Mouse (Mus musculus): Measurements from ENCODE around the gene Cbfb. TPM values are rescaled to one million over a fixed set of nuclear protein-coding genes. Genes with fewer than 3 reads are reported as not detected.
"Not testable (repeated sequence)": the region's sequence is repeated elsewhere in the genome, so short reads cannot be mapped to it uniquely, and the experiment has no call there.

The Cbfb gene
- polyA plus RNA-seq, 1 experiment from 2014 or later: 75.4 TPM

DNA sequence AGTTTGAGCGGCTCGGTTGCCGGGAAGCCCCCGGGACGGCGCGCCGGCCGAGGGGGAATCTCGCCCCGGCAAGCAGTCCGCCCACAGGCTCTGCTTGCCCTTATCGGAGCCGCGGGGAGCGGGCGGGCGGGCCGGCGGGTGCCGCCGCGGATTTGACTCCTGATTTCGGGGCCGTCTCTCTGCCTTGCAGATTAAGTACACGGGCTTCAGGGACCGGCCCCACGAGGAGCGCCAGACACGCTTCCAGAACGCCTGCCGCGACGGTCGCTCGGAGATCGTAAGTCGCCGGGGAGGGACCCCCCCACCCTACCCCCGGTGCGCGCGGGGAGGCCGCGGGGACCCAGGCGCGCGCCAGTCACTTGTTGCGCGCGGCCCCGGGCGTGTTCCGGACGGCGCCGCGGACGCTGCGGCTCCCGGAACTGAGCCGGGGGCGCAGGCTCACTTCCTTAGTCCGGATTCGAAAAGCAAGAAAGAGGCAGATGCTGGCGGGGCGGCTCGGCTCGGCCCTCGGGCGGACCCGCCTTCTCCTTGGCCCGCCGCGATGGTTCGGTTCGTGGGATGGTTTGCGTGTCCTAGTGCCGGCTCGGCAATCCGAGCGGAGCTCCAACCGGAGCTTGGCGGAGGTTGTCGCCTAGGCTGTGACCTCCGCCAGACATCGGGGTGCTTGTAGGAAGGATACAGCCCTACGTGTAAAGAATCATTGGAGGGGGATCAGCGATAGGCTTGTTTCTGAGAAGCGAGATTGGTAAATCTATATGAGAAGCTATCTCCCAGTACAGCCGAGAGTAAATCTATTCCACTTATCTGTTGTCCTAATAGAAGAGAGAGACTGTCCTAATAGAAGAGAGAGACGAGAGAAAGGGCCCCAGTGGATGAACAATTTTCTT, 885 bp downstream of the Cbfb start:
- Histone ChIP-seq H3K4me3 (ENCODE audit: low read depth, low read length) (peak overlapping the region; percentile 65), H3K36me3 (ENCODE audit: control insufficient read depth, insufficient read depth, low read length) (no peaks in the 10 kb centered on the region), H3K27ac (ENCODE audit: low read depth, low read length) (peak overlapping the region; percentile 97), H3K4me1 (ENCODE audit: control insufficient read depth, insufficient read depth, low read length) (no peaks in the 10 kb centered on the region), H3K4me2 (ENCODE audit: low read depth) (peak overlapping the region; percentile 56), H3K9me3 (ENCODE audit: control insufficient read depth, low read length) (no peaks in the 10 kb centered on the region), H3K9ac (ENCODE audit: low read length) (peak overlapping the region; percentile 95), H3K27me3 (ENCODE audit: control insufficient read depth, insufficient read depth, low read length) (no peaks in the 10 kb centered on the region)
- WGBS: under 1% methylated on average over 76 of the region's 92 CpGs
- DNase-seq (ENCODE audit: low spot score): peak; percentile 76
- peak; percentile 39 for ATAC-seq (ENCODE audit: insufficient read depth, low FRiP score, low TSS enrichment)

DNA sequence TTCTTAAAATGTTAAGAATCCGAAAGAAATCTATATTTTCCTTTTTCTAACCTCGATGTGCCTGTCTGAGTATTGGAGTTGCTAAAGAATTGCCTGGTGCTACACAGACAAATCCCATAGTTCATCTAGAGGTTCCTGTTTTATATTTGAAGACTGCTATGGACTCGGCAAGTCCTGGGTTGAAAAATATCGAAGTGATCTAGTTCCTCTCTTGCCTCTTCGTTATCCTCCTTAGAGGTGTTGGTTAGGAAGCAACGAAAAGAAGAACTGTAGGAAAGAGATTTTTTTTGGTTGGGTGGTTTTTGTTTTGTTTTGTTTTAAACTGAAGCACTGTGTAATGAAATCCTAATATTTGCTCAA, 1.5 kb downstream of the Cbfb start:
- H3K27me3 ChIP-seq (ENCODE audit: control insufficient read depth, insufficient read depth, low read length): no peaks in the 10 kb centered on the region
- H3K36me3 ChIP-seq (ENCODE audit: control insufficient read depth, insufficient read depth, low read length): no peaks in the 10 kb centered on the region
- H3K27ac ChIP-seq (ENCODE audit: low read depth, low read length): no peak overlapping the region
- H3K9ac ChIP-seq (ENCODE audit: low read length): peak overlapping the region; percentile 95
- WGBS: 40% methylated on average over 6 of the region's 6 CpGs
- H3K4me2 ChIP-seq (ENCODE audit: low read depth): peak overlapping the region; percentile 56
- no peak for DNase-seq (ENCODE audit: low spot score)
- ATAC-seq (ENCODE audit: insufficient read depth, low FRiP score, low TSS enrichment): no peak
- H3K9me3 ChIP-seq (ENCODE audit: control insufficient read depth, low read length): no peaks in the 10 kb centered on the region
- H3K4me1 ChIP-seq (ENCODE audit: control insufficient read depth, insufficient read depth, low read length): no peaks in the 10 kb centered on the region
- H3K4me3 ChIP-seq (ENCODE audit: low read depth, low read length): peak overlapping the region; percentile 65

- H3K36me3 ChIP-seq (ENCODE audit: control insufficient read depth, insufficient read depth, low read length); H3K27ac ChIP-seq (ENCODE audit: low read depth, low read length); H3K4me1 ChIP-seq (ENCODE audit: control insufficient read depth, insufficient read depth, low read length); ATAC-seq (ENCODE audit: insufficient read depth, low FRiP score, low TSS enrichment); H3K27me3 ChIP-seq (ENCODE audit: control insufficient read depth, insufficient read depth, low read length); H3K4me3 ChIP-seq (ENCODE audit: low read depth, low read length); H3K4me2 ChIP-seq (ENCODE audit: low read depth); H3K9me3 ChIP-seq (ENCODE audit: control insufficient read depth, low read length); DNase-seq (ENCODE audit: low spot score); H3K9ac ChIP-seq (ENCODE audit: low read length): not testable (repeated sequence)
- WGBS: 95% methylated on average over 3 of the region's 3 CpGs
These were observed 4.8 kb downstream of the Cbfb start for GRCm38 (mm10) chr8:105175287-105175686.

DNA sequence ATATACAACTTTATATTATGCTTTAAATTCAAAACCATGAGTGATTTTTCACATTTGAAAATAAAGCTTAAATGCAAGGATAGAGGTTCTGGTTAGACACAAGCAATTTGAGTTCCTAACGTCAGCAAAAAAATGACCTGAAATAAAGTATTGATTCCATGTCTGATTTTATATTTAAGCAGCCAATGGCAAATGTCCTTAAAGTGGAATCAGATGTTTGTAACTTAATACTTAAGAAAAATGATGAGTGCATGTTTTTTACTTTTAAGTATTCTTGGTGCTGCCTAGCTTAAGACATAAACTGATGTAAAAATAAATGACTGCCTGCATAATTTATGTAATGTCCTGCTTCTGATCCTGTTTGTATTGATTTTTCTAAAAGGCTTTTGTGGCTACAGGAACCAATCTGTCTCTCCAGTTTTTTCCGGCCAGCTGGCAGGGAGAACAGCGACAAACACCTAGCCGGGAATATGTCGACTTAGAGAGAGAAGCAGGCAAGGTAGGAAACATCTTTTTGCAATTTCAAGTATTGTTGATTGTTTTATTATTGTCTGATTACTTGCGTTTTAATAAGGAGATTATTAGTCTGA, 7.8 kb downstream of the Cbfb start:
- no peak overlapping the region for H3K27ac ChIP-seq (ENCODE audit: low read depth, low read length)
- ATAC-seq (ENCODE audit: insufficient read depth, low FRiP score, low TSS enrichment): no peak
- H3K4me1 ChIP-seq (ENCODE audit: control insufficient read depth, insufficient read depth, low read length): no peaks in the 10 kb centered on the region
- no peaks in the 10 kb centered on the region for H3K27me3 ChIP-seq (ENCODE audit: control insufficient read depth, insufficient read depth, low read length)
- DNase-seq (ENCODE audit: low spot score): no peak
- no peak overlapping the region for H3K9ac ChIP-seq (ENCODE audit: low read length)
- no peak overlapping the region for H3K4me2 ChIP-seq (ENCODE audit: low read depth)
- H3K9me3 ChIP-seq (ENCODE audit: control insufficient read depth, low read length): no peaks in the 10 kb centered on the region
- 81% methylated on average over 6 of the region's 6 CpGs for WGBS
- peaks cover 4% of the 10 kb centered on the region for H3K36me3 ChIP-seq (ENCODE audit: control insufficient read depth, insufficient read depth, low read length)
- H3K4me3 ChIP-seq (ENCODE audit: low read depth, low read length): no peak overlapping the region

DNA sequence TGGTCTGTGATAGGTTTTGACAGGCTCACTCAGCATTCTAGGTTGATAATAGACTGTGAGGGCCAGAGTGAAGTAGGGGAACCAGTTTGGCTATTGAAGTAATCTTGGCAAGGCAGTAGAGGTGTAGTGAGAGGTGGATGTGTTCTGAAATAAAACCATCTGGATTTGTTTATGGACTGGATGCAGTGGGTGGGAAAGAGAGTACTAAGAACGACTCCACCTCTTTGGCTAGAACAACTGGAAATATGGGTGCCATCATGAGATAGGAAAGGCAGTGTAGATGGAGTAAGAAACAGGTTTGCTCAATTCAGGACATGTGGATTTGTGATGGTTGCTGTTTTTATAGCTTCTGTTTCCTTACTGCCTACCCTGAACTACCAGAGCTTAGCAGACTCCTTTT, 11.7 kb downstream of the Cbfb start:
- Histone ChIP-seq H3K36me3 (ENCODE audit: control insufficient read depth, insufficient read depth, low read length) (peaks cover 4% of the 10 kb centered on the region), H3K27ac (ENCODE audit: low read depth, low read length) (no peak overlapping the region), H3K4me3 (ENCODE audit: low read depth, low read length) (no peak overlapping the region), H3K9ac (ENCODE audit: low read length) (no peak overlapping the region), H3K27me3 (ENCODE audit: control insufficient read depth, insufficient read depth, low read length) (no peaks in the 10 kb centered on the region), H3K4me1 (ENCODE audit: control insufficient read depth, insufficient read depth, low read length) (no peaks in the 10 kb centered on the region), H3K9me3 (ENCODE audit: control insufficient read depth, low read length) (no peaks in the 10 kb centered on the region), H3K4me2 (ENCODE audit: low read depth) (no peak overlapping the region)
- DNase-seq (ENCODE audit: low spot score) (no peak), ATAC-seq (ENCODE audit: insufficient read depth, low FRiP score, low TSS enrichment) (no peak)
- WGBS: 80% methylated on average over 1 of the region's 1 CpGs

GRCm38 (mm10) chr8:105186467-105187005, 16.1 kb downstream of the Cbfb start:
- ATAC-seq (ENCODE audit: insufficient read depth, low FRiP score, low TSS enrichment) (no peak), DNase-seq (ENCODE audit: low spot score) (no peak)
- Histone ChIP-seq H3K4me3 (ENCODE audit: low read depth, low read length) (no peak overlapping the region), H3K4me1 (ENCODE audit: control insufficient read depth, insufficient read depth, low read length) (no peaks in the 10 kb centered on the region), H3K4me2 (ENCODE audit: low read depth) (no peak overlapping the region), H3K9me3 (ENCODE audit: control insufficient read depth, low read length) (no peaks in the 10 kb centered on the region), H3K27me3 (ENCODE audit: control insufficient read depth, insufficient read depth, low read length) (no peaks in the 10 kb centered on the region), H3K9ac (ENCODE audit: low read length) (no peak overlapping the region), H3K27ac (ENCODE audit: low read depth, low read length) (no peak overlapping the region), H3K36me3 (ENCODE audit: control insufficient read depth, insufficient read depth, low read length) (no peaks in the 10 kb centered on the region; the same call in 1 of the 2 replicates)
- 73% methylated on average over 1 of the region's 1 CpGs for WGBS

DNA sequence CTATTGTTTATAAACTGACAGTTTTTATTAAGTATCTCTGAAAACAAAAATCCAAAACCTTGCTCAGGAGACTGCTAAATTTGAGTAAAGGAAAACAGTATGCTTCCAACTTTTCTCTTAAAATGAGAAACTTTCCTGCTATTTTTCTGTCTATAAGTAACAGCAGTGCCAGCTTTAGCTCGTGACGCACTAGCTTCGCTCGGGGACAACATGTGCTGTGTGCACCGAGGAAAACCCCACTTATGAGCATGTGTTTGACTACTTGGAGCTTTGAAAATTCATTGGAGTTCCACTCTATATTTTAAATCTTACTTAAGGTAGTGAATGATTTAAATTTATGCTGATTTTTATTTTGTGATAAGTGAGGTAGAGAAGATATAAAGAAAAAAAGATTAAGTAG, 21.7 kb downstream of the Cbfb start:
- no peaks in the 10 kb centered on the region for H3K9me3 ChIP-seq (ENCODE audit: control insufficient read depth, low read length)
- peaks cover 7% of the 10 kb centered on the region for H3K36me3 ChIP-seq (ENCODE audit: control insufficient read depth, insufficient read depth, low read length)
- ATAC-seq (ENCODE audit: insufficient read depth, low FRiP score, low TSS enrichment) (no peak), DNase-seq (ENCODE audit: low spot score) (no peak)
- no peak overlapping the region for H3K27ac ChIP-seq (ENCODE audit: low read depth, low read length)
- H3K4me1 ChIP-seq (ENCODE audit: control insufficient read depth, insufficient read depth, low read length): no peaks in the 10 kb centered on the region
- H3K4me3 ChIP-seq (ENCODE audit: low read depth, low read length): no peak overlapping the region
- 98% methylated on average over 5 of the region's 5 CpGs for WGBS
- H3K27me3 ChIP-seq (ENCODE audit: control insufficient read depth, insufficient read depth, low read length): no peaks in the 10 kb centered on the region
- H3K4me2 ChIP-seq (ENCODE audit: low read depth): no peak overlapping the region
- H3K9ac ChIP-seq (ENCODE audit: low read length): no peak overlapping the region

- no peak overlapping the region for H3K9ac ChIP-seq (ENCODE audit: low read length)
- no peak overlapping the region for H3K4me3 ChIP-seq (ENCODE audit: low read depth, low read length)
- DNase-seq (ENCODE audit: low spot score) (no peak), ATAC-seq (ENCODE audit: insufficient read depth, low FRiP score, low TSS enrichment) (no peak)
- H3K36me3 ChIP-seq (ENCODE audit: control insufficient read depth, insufficient read depth, low read length): no peaks in the 10 kb centered on the region
- WGBS: 80% methylated on average over 1 of the region's 1 CpGs
- H3K9me3 ChIP-seq (ENCODE audit: control insufficient read depth, low read length): no peaks in the 10 kb centered on the region
- no peaks in the 10 kb centered on the region for H3K27me3 ChIP-seq (ENCODE audit: control insufficient read depth, insufficient read depth, low read length)
- H3K27ac ChIP-seq (ENCODE audit: low read depth, low read length): no peak overlapping the region
- no peak overlapping the region for H3K4me2 ChIP-seq (ENCODE audit: low read depth)
- no peaks in the 10 kb centered on the region for H3K4me1 ChIP-seq (ENCODE audit: control insufficient read depth, insufficient read depth, low read length)
These were observed 35.3 kb downstream of the Cbfb start for GRCm38 (mm10) chr8:105205748-105206147.
